Mouse (Mus musculus) brain, embryonic 14.5 days (tissue): ENCODE measurements around the gene Vrtn. TPM values are rescaled to one million over a fixed set of nuclear protein-coding genes. Genes with fewer than 3 reads are reported as not detected.

Source experiments
- DNase-seq: peaks from one replicate; pipeline ENCODE4 v3.0.0-alpha.2; 2011; ENCODE audit warnings: low read depth
- CTCF ChIP-seq: fragments of 200-500 bp; IDR thresholded peaks from 2 replicates; pipeline ENCODE4 v1.5.1; 2012; ENCODE audit warnings: inconsistent platforms, mild to moderate bottlenecking, moderate library complexity, borderline replicate concordance; ENCODE audit not compliant: insufficient read depth, insufficient read length; ENCODE audit errors: extremely low read depth
- POLR2A ChIP-seq: fragments of 200-500 bp; IDR thresholded peaks from 2 replicates; pipeline ENCODE4 v1.6.1; 2012; ENCODE audit warnings: mild to moderate bottlenecking, inconsistent platforms, borderline replicate concordance; ENCODE audit not compliant: poor library complexity, insufficient read depth, insufficient read length, severe bottlenecking; ENCODE audit errors: extremely low read depth
- polyA plus RNA-seq: library from polyadenylated mRNA; depleted of rRNA; stranded (reverse); fragments of >200 nt; gene quantifications from 2 replicates; pipeline ENCODE4 v1.2.3, GENCODE M21; 2012; rRNA removed

The Vrtn gene
- polyA plus RNA-seq = 0.03 TPM in 1 of 2 replicates, not detected in the other

DNA sequence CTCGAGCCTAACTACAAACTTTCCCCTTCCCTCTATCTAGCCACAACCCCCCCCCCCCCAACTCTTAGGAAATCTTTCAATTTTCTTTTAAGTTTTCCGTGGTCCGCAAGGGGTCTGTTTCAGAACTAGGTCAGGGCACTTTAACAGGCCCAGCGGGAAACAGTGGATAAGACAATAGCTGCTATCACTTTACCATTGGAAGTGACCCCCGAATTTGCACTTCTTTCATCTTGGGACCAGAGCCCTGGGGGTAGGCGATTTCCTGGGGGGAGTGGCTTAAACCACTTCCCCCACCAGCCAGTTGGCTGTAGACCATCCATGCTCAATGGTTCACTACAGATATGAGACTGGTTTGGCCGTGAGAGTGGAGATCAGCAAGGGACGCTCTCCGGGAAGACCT, at the start of gene Vrtn:
Vrtn (plus strand) TSS at position 366 of the 400 bp plus-strand sequence.
- no peak for DNase-seq

DNA sequence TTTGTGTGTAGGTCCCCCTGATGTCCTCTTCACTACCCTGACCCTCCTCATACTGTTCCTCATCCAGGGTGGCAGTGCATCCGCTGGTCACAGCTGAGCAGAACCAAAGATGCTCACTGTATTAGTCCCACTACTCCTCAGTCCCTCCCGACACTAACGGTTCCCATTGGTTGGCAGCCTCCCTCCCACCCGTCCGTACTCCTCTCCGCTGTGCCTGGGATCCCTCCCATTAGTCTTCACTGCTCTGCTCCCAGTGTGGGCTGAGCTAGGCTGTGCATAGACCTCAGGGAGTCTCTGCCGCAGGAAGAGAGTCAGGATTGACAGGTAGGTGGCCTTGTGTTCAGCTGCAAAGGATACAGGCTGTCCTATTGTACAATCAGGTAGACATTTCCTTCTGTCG, 42.5 kb upstream of the Vrtn start:
- TF ChIP-seq CTCF = no peak
- TF ChIP-seq POLR2A = no peak

More for the DNA sequence above, at the start of gene Vrtn:
- no peak for TF ChIP-seq POLR2A
- no peak for TF ChIP-seq CTCF

DNA sequence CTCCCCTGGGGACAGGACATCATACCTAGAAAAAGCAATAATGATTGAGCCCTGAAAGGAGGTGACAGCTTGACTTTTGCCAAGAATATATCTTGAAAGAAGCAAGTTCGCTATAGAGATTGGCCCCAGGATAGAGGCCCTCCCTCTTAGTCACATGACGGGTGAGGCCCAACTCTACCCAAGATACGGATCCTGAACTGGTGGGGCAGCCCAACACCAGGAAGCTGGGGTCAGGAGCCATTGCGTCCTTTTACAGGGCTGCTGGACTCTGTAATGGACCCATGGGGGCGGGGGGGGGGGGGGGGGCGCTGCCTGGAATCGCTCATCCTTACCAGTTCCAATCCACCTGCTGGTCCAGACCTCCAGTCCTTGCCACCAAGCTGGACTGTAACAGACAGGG, 36.8 kb upstream of the Vrtn start:
- TF ChIP-seq POLR2A (no peak), CTCF (no peak)
- DNase-seq = no peak

More for the DNA sequence above, 42.5 kb upstream of the Vrtn start:
- DNase-seq = no peak

DNA sequence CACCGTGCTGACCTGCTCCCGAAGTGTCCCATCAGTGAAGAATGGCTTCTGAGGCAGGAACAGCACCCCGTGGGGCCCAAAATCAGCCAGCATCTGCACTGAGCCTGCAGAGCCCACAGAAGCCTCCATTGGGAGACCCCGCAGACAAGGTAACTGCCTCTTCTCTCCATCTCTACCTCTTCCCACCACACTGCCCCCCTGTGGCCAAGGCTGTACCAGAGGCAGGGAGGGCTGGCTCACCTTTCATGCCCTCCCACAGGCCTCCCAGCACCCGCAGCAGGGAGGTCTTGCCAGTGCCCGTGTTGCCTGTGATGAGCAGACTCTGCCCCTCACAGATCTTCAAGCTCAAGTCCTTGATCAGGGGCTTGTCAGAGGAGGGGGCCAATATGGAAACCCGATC, 35.0 kb upstream of the Vrtn start:
- TF ChIP-seq CTCF (peak; percentile 32; the same call in 1 of the 2 replicates), POLR2A (no peak)
- DNase-seq = no peak

DNA sequence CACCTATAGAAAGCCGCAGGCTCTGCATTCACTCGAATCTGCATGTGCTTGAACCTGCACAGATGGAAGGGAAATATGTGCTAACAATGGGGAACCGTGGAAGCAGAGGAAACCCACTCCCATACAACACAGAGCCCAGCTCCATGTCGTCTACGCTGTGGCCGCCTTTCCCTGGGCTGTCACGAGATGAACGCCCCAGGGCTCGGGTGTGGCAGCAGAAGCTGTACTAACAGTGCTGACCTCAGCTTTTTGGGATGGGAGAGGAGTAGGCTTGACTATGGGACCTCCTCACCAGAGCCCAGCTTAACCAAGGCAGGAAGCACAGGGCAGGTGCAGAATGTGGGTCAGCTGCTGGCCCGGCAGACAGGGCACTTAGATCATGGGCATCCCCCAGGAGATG, 29.1 kb upstream of the Vrtn start:
- no peak for TF ChIP-seq POLR2A
- TF ChIP-seq CTCF = no peak
- no peak for DNase-seq

DNA sequence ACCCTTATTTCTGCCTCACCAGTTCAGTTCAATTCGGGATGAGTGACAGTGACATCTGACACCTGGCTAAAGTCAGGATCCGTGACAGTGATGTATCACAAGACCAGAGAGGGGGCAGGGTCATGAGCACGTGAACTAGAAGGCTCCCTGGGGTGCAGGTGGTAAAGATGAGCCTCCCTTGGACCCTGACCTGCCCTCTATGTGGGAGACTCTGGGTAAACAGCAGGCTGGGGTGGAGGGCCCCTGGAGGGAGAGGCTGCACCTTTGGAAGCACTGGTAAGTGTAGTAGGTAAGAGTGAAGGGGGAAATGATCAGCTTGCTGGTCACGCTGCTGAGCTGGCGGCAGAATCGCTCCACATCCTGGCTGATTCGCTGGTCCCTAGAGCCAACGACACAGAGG, 28.3 kb upstream of the Vrtn start:
- no peak for DNase-seq
- TF ChIP-seq POLR2A = no peak
- no peak for TF ChIP-seq CTCF

DNA sequence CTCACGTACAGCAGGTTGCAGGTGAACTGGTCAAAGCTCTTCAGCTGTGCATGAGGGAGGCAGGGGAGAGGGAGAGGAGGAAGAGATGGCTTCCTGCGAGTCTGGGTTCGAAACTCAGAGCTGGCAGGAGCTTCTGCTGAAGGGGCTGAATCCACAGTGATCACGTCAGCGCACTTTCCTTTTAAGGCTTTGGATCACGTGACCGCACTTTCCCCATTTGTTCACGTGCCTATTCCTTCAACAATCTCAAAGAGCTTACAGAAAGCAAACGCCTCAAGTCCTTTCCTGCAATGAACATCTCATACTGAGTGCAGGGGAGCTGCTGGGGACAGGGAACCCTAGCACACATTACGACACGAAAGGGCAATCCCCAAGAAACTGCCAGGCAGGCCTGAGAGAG, 26.8 kb upstream of the Vrtn start:
- TF ChIP-seq POLR2A (no peak), CTCF (no peak)
- no peak for DNase-seq

DNA sequence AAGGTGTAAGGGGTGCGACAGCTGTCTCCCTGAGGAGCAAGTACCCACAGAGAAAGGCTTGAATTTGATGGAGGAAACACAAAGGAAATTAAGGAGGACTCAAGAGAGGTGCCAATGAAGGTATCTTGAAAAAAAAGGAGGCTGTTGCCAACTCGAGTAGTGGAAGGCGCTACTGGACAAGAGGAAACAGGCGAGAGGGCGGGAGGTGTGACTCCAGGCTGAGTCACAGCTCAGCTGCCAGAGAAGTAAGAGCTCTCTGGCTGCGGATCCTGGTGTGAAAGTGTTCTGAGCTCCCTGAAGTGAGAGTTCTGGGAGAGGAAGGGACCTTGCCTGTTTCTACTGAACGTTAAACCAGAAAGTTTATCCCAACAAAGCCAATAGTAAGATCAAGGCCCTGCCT, 26.3 kb upstream of the Vrtn start:
- DNase-seq = peak; percentile 24
- TF ChIP-seq POLR2A = no peak

DNA sequence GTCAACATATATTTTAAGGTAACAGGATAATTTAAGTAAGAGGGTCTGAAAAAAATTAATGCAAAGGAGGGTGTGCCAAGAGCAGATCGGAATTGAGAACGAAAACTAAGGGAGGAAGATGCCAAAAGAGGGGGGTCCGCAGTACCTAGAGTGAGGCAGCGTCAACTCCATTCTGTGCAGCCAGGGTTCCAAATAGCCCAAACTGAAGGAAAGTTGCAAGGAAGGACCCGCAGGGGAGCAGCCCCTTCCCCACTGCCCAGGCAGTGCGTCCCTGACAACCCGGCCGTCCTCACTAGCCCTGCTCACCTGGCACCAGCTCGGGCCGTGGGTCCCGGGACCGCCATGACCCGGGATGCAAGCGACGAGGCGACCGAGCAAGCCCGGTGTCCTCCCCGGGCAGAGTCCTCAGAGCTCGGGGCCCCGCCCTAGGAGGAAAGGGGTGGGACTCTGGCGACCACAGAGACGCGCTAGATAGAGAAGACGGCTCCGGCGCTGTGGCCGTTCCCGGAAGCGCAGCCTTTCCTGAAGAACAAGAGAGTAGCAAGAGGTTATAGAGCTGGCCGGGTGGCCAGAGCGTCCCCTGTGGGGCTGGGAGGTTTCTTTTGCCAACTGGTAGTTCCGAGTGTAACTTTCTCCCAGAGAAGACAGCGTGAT, 23.7 kb upstream of the Vrtn start, which contains the start of gene Abcd4:
Abcd4 (minus strand) TSS at position 437 of the 654 bp plus-strand sequence.
- TF ChIP-seq CTCF (peak; percentile 61), POLR2A (peak; percentile 73; the same call in 1 of the 2 replicates)
- peak; percentile 97 for DNase-seq

DNA sequence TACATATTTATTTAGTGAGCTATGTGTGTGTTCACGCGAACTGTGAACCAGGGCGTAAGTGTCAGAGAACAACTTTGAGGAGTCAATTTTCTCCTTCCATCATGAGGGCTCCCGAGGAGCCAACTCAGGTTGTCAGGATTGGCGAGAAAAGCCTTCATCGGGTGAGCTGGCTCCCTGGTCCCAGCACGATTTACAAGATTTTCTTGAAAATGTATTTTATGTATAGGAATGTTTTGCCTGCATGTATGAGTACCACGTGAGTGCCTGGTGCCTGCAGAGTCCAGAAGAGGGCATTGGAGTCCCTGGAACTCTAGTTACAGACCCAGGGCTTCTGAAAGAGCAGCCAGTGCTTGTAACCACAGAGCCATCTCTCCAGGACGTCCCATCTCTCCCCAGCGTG, 23.2 kb upstream of the Vrtn start:
- DNase-seq = peak; percentile 53
- TF ChIP-seq POLR2A (no peak), CTCF (peak; percentile 18; the same call in 1 of the 2 replicates)

DNA sequence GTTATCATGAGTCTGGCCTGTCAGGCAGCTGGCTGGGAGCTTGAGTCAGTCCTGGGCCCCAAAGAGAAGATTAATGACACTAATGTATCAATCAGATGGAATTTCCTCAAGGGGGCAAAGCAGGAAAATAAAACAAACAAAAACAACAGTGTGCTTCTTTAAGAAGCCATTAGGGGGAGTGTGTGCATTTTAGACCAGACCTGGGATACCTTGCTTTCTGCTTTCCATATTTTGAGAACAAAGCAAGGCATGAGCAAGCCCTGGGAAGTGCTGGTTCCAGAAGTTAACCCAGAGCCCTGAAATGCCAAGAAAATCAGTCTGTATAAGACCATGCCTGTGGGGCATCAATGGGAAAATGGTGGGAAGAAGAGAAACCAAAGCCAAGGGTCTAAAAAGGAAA, 19.8 kb upstream of the Vrtn start:
- DNase-seq = peak; percentile 63
- peak; percentile 14; the same call in 1 of the 2 replicates for TF ChIP-seq CTCF
- no peak for TF ChIP-seq POLR2A

DNA sequence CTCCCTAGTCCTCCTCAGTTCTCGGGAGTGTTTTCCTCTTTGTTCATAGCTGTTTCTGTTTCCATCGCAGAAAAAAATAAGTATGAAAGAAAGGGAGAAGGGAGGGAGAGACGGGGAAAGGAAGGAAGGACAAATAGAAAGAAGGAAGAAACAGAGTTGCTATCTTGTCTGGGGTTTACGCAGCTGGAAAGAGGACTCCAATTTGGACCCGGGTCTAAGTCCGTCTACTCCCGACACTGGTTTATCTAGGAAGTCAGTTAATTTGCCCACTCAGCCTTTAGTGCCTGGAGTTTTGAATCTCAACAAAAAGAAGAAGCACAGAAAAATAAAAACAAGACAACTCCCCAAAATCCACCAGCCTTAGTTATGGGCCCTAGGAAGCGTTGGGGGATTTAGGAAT, 16.2 kb upstream of the Vrtn start:
- DNase-seq = no peak
- TF ChIP-seq POLR2A (no peak), CTCF (no peak)

DNA sequence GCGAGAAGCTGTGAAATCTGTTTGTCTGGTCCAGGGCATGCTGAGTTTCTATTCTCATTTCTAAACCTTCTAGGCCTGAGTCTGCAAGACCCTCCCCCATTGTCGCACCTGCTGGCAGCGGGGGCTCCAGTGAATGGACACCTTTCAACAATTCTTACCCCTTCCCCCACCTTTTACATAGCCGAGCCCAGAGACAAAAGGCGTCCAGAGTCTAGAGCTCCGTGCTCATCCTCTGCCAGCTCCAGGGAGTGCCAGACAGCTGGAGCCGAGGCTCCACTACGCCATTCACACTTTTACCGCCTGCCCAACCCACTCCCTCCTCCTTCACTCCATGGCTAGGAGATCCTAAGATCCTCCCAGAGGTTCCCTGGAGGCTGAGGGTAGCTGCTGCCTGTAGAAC, 15.7 kb upstream of the Vrtn start:
- TF ChIP-seq CTCF (no peak), POLR2A (no peak)
- DNase-seq = peak; percentile 76

DNA sequence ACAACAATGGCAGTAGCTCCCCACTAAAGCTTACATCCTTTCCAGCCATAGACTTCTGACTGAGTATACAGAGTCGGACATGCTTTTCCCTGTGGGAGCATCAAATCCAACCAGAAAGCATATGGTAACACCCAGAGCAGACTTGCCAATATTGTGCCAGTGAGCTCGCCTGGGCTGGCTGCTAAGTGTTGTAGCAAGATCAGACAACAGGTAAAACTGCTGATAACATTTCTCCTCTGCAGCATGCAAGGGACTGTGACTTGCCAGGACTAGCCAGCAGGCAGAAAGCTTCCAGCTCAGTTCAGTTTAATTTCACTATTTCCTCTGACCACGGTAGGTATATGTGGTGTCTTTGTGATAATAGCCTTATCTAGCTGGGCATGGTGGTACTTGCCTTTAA, 9.0 kb upstream of the Vrtn start:
- no peak for DNase-seq

More for the DNA sequence above, 9.0 kb upstream of the Vrtn start:
- no peak for TF ChIP-seq CTCF
- TF ChIP-seq POLR2A = no peak
